Mouse (Mus musculus) heart, embryonic 14.5 days (tissue): Measurements from ENCODE around the gene Bcas2. TPM values are rescaled to one million over a fixed set of nuclear protein-coding genes. Genes with fewer than 3 reads are reported as not detected.
"Not testable (repeated sequence)": the region's sequence is repeated elsewhere in the genome, so short reads cannot be mapped to it uniquely, and the experiment has no call there.

Source experiments
- ATAC-seq: fragments of 200-750 bp; cut with Nextera tagmentation; 2 replicates; pipeline ENCODE4 v1.8.0; 2017; ENCODE audit warnings: low read depth, moderate TSS enrichment; ENCODE audit not compliant: insufficient number of reproducible peaks, insufficient read depth, low FRiP score
- H3K27ac ChIP-seq, 2 experiments: fragments of 200-500 bp in 1 of 2; fragments of 300-500 bp in 1 of 2; sonication (generic) in 1 of 2; replicated peaks in 1 of 2; 2 replicates each; pipeline ENCODE4 v1.5.1; 2012 to 2014; ENCODE audit warnings: low read depth in 2 of 2, low read length in 2 of 2, control low read depth in 1 of 2, mild to moderate bottlenecking in 1 of 2, mixed read lengths in 1 of 2; ENCODE audit not compliant: control insufficient read depth in 1 of 2, insufficient read depth in 1 of 2
- H3K27me3 ChIP-seq: fragments of 300-500 bp; sonication (generic); 2 replicates; pipeline ENCODE4 v1.6.1; 2014; ENCODE audit warnings: mild to moderate bottlenecking, low read length, control low read depth; ENCODE audit not compliant: control insufficient read depth, insufficient read depth
- H3K36me3 ChIP-seq: fragments of 300-500 bp; sonication (generic); 2 replicates; pipeline ENCODE4 v1.6.1; 2014; ENCODE audit warnings: mild to moderate bottlenecking, control low read depth, low read length, mixed read lengths; ENCODE audit not compliant: control insufficient read depth, insufficient read depth
- H3K4me1 ChIP-seq, 2 experiments: fragments of 200-500 bp in 1 of 2; fragments of 300-500 bp in 1 of 2; sonication (generic) in 1 of 2; 2 replicates each; pipeline ENCODE4 v1.6.1; 2012 to 2014; ENCODE audit warnings: low read length in 2 of 2, control low read depth in 1 of 2, mixed read lengths in 1 of 2; ENCODE audit not compliant: control insufficient read depth in 2 of 2, insufficient read depth in 2 of 2
- H3K4me2 ChIP-seq: fragments of 300-500 bp; sonication (generic); 2 replicates; pipeline ENCODE4 v1.6.1; 2014; ENCODE audit warnings: mild to moderate bottlenecking, low read length
- H3K4me3 ChIP-seq, 2 experiments: fragments of 200-500 bp in 1 of 2; fragments of 300-500 bp in 1 of 2; sonication (generic) in 1 of 2; 2 replicates each; pipeline ENCODE4 v1.5.1; 2012 to 2014; ENCODE audit warnings: low read length in 2 of 2, mild to moderate bottlenecking in 2 of 2, control low read depth in 1 of 2, low read depth in 1 of 2, moderate library complexity in 1 of 2; ENCODE audit not compliant: control insufficient read depth in 1 of 2, insufficient read depth in 1 of 2
- H3K9ac ChIP-seq: fragments of 300-500 bp; sonication (generic); 2 replicates; pipeline ENCODE4 v1.6.1; 2014; ENCODE audit warnings: mild to moderate bottlenecking, low read length
- H3K9me3 ChIP-seq: fragments of 300-500 bp; sonication (generic); 2 replicates; pipeline ENCODE4 v1.6.1; 2016; ENCODE audit warnings: low read length, control low read depth; ENCODE audit not compliant: control insufficient read depth
- WGBS: fragments of 180-500 bp; shearing (Covaris S2); extraction: QIAGEN DNeasy Blood & Tissue Kit; methylation state at CpG from one replicate; pipeline ENCODE4 v1.1.7; 2014; 5-methylcytosine and 5-hydroxymethylcytosine counted together
- polyA plus RNA-seq: library from polyadenylated mRNA; unstranded; fragments of >200 nt; fragmentation: Nextera tagmentation; extraction: Ambion mirVana; gene quantifications from 2 replicates; pipeline ENCODE4 v1.2.1, GENCODE M21; 2014

Bcas2 gene
- polyA plus RNA-seq, 1 experiment from 2014 or later = 120 TPM

GRCm38 (mm10) chr3:103169771-103170170 is 1.7 kb upstream of the Bcas2 start:
- Histone ChIP-seq H3K36me3 (peaks cover 26% of the 10 kb centered on the region), H3K9ac (no peak overlapping the region), H3K9me3 (no peaks in the 10 kb centered on the region), H3K27me3 (no peaks in the 10 kb centered on the region), H3K4me1 (peaks cover 4 to 8% of the 10 kb centered on the region in 2 experiments; a peak in 2 of 4 replicates), H3K4me3 (no peak overlapping the region), H3K27ac (no peak overlapping the region), H3K4me2 (no peak overlapping the region)
- 13% methylated on average over 4 of the region's 4 CpGs for WGBS
- ATAC-seq = no peak

- 61% methylated on average over 5 of the region's 5 CpGs for WGBS
- Histone ChIP-seq H3K4me1 (peaks cover 4 to 8% of the 10 kb centered on the region in 2 experiments; a peak in 2 of 4 replicates), H3K27ac (no peak overlapping the region), H3K9ac (peak overlapping the region; percentile 91), H3K27me3 (no peaks in the 10 kb centered on the region), H3K4me2 (peak overlapping the region; percentile 79), H3K4me3 (peak overlapping the region in 1 of 2 experiments; percentile 72; a peak in 2 of 4 replicates), H3K9me3 (no peaks in the 10 kb centered on the region), H3K36me3 (peaks cover 48% of the 10 kb centered on the region)
- ATAC-seq = no peak
These were observed 1.2 kb downstream of the Bcas2 start for GRCm38 (mm10) chr3:103172615-103173014.

- Histone ChIP-seq H3K36me3 (peaks cover 58% of the 10 kb centered on the region), H3K4me3 (no peak overlapping the region), H3K9me3 (no peaks in the 10 kb centered on the region), H3K27me3 (no peaks in the 10 kb centered on the region), H3K9ac (no peak overlapping the region), H3K4me1 (peaks cover 0 to 8% of the 10 kb centered on the region in 2 experiments; a peak in 2 of 4 replicates), H3K4me2 (no peak overlapping the region), H3K27ac (no peak overlapping the region)
- WGBS = 78% methylated on average over 4 of the region's 4 CpGs
- ATAC-seq = no peak
These were observed 5.3 kb downstream of the Bcas2 start for GRCm38 (mm10) chr3:103176740-103177139.

GRCm38 (mm10) chr3:103179527-103179926 is 8.1 kb downstream of the Bcas2 start:
- Histone ChIP-seq H3K4me1 (no peaks in the 10 kb centered on the region), H3K27ac (no peak overlapping the region), H3K36me3 (peaks cover 48% of the 10 kb centered on the region), H3K4me3 (no peak overlapping the region), H3K9me3 (no peaks in the 10 kb centered on the region), H3K9ac (no peak overlapping the region), H3K27me3 (no peaks in the 10 kb centered on the region), H3K4me2 (no peak overlapping the region)
- WGBS = 93% methylated on average over 9 of the region's 9 CpGs
- ATAC-seq = no peak

- no peak overlapping the region for H3K27ac ChIP-seq
- H3K9ac ChIP-seq = no peak overlapping the region
- no peak overlapping the region for H3K4me2 ChIP-seq
- no peaks in the 10 kb centered on the region for H3K27me3 ChIP-seq
- H3K4me1 ChIP-seq = no peaks in the 10 kb centered on the region
- no peak overlapping the region for H3K4me3 ChIP-seq
- H3K36me3 ChIP-seq = peaks cover 33% of the 10 kb centered on the region
- ATAC-seq = no peak
- H3K9me3 ChIP-seq = no peaks in the 10 kb centered on the region
- 49% methylated on average over 4 of the region's 4 CpGs for WGBS
These were observed 9.7 kb downstream of the Bcas2 start for GRCm38 (mm10) chr3:103181171-103181570.

GRCm38 (mm10) chr3:103182821-103183220 is 11.4 kb downstream of the Bcas2 start:
- 66% methylated on average over 14 of the region's 14 CpGs for WGBS
- Histone ChIP-seq H3K4me3 (no peak overlapping the region), H3K9ac (no peak overlapping the region), H3K27ac (no peak overlapping the region), H3K4me2 (no peak overlapping the region), H3K4me1 (no peaks in the 10 kb centered on the region), H3K9me3 (no peaks in the 10 kb centered on the region), H3K27me3 (no peaks in the 10 kb centered on the region), H3K36me3 (peaks cover 17% of the 10 kb centered on the region)
- ATAC-seq = no peak

GRCm38 (mm10) chr3:103184467-103184866 is 13.0 kb downstream of the Bcas2 start:
- H3K4me3 ChIP-seq, H3K9me3 ChIP-seq, H3K4me1 ChIP-seq, H3K9ac ChIP-seq, H3K4me2 ChIP-seq, H3K36me3 ChIP-seq, ATAC-seq, H3K27ac ChIP-seq, H3K27me3 ChIP-seq: not testable (repeated sequence)

- no peak overlapping the region for H3K4me3 ChIP-seq
- H3K9me3 ChIP-seq = no peaks in the 10 kb centered on the region
- ATAC-seq = no peak
- H3K27me3 ChIP-seq = no peaks in the 10 kb centered on the region
- H3K36me3 ChIP-seq = no peaks in the 10 kb centered on the region
- no peak overlapping the region for H3K4me2 ChIP-seq
- WGBS = 55% methylated on average over 5 of the region's 5 CpGs
- no peaks in the 10 kb centered on the region for H3K4me1 ChIP-seq
- H3K9ac ChIP-seq = no peak overlapping the region
- no peak overlapping the region for H3K27ac ChIP-seq
These were observed 17.0 kb downstream of the Bcas2 start for GRCm38 (mm10) chr3:103188451-103188850.
